Mouse (Mus musculus) forebrain, postnatal 0 days (tissue): ENCODE data around the gene Gm6871. TPM values are rescaled to one million over a fixed set of nuclear protein-coding genes. Genes with fewer than 3 reads are reported as not detected.
"Not testable (repeated sequence)": the region's sequence is repeated elsewhere in the genome, so short reads cannot be mapped to it uniquely, and the experiment has no call there.

Experiments
- ATAC-seq: fragments of 200-750 bp; cut with Nextera tagmentation; 2 replicates; pipeline ENCODE4 v1.8.0; 2017; ENCODE audit warnings: mild to moderate bottlenecking, moderate library complexity
- DNase-seq: peaks from one replicate; pipeline ENCODE4 v3.0.0-alpha.2; 2015
- H3K27ac ChIP-seq: fragments of 300-500 bp; sonication (generic); 2 replicates; pipeline ENCODE4 v1.5.1; 2014; ENCODE audit warnings: low read depth, mild to moderate bottlenecking, antibody characterized with exemption, low read length, moderate library complexity, mixed read lengths
- H3K27me3 ChIP-seq: fragments of 300-500 bp; sonication (generic); 2 replicates; pipeline ENCODE4 v1.6.1; 2014; ENCODE audit warnings: mild to moderate bottlenecking, low read length, mixed read lengths; ENCODE audit not compliant: insufficient read depth
- H3K36me3 ChIP-seq: fragments of 300-500 bp; sonication (generic); 2 replicates; pipeline ENCODE4 v1.6.1; 2014; ENCODE audit warnings: mild to moderate bottlenecking, moderate library complexity; ENCODE audit not compliant: insufficient read depth
- H3K4me1 ChIP-seq: fragments of 300-500 bp; sonication (generic); 2 replicates; pipeline ENCODE4 v1.6.1; 2014; ENCODE audit warnings: antibody characterized with exemption; ENCODE audit not compliant: insufficient read depth
- H3K4me2 ChIP-seq: fragments of 300-500 bp; sonication (generic); 2 replicates; pipeline ENCODE4 v1.6.1; 2014; ENCODE audit warnings: low read depth, mild to moderate bottlenecking, moderate library complexity
- H3K4me3 ChIP-seq: fragments of 300-500 bp; sonication (generic); 2 replicates; pipeline ENCODE4 v1.5.1; 2014; ENCODE audit warnings: low read depth, low read length, mixed read lengths
- H3K9ac ChIP-seq: fragments of 300-500 bp; sonication (generic); 2 replicates; pipeline ENCODE4 v1.6.1; 2014; ENCODE audit warnings: mild to moderate bottlenecking
- H3K9me3 ChIP-seq: fragments of 300-500 bp; sonication (generic); 2 replicates; pipeline ENCODE4 v1.6.1; 2016; ENCODE audit warnings: low read length
- CTCF ChIP-seq: sonication (generic); IDR thresholded peaks from 2 replicates; pipeline ENCODE4 v1.5.1; 2016; ENCODE audit warnings: antibody characterized with exemption, control low read depth, low read depth
- WGBS: fragments of 180-500 bp; shearing (Covaris S2); extraction: QIAGEN DNeasy Blood & Tissue Kit; methylation state at CpG from one replicate; pipeline ENCODE4 v1.1.7; 2014; 5-methylcytosine and 5-hydroxymethylcytosine counted together
- polyA plus RNA-seq: library from polyadenylated mRNA; unstranded; fragments of >200 nt; fragmentation: Nextera tagmentation; extraction: Ambion mirVana; gene quantifications from 2 replicates; pipeline ENCODE4 v1.2.1, GENCODE M21; 2015
- total RNA-seq: library from RNA; depleted of rRNA; stranded (reverse); fragments of >200 nt; gene quantifications from 2 replicates; pipeline ENCODE4 v1.2.3, GENCODE M21; 2014; rRNA removed

Gm6871 gene
- total RNA-seq: not detected in 2 replicates
- not detected in 2 replicates for polyA plus RNA-seq

DNA sequence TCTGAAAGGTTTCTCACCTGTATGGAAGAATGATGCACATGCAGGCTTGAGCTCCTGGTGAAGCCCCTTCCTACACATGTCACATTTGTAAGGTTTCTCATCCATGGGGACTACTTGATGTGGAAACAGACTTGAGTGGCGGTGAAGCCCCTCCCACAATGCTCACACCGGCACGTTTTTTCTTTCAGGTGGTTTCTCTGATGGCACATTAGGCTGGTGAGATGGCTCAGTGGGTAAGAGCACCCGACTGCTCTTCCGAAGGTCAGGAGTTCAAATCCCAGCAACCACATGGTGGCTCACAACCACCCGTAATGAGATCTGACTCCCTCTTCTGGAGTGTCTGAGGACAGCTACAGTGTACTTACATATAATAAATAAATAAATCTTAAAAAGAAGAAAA is at the start of gene Gm6871:
Gene Gm6871 (minus strand): TSS at position 101 of the 400 bp plus-strand sequence.
- not testable (repeated sequence) for DNase-seq, ATAC-seq, H3K27ac ChIP-seq, H3K9me3 ChIP-seq, H3K36me3 ChIP-seq, H3K4me1 ChIP-seq, H3K27me3 ChIP-seq, H3K4me3 ChIP-seq, H3K4me2 ChIP-seq, H3K9ac ChIP-seq
- 84% methylated on average over 5 of the region's 6 CpGs for WGBS

DNA sequence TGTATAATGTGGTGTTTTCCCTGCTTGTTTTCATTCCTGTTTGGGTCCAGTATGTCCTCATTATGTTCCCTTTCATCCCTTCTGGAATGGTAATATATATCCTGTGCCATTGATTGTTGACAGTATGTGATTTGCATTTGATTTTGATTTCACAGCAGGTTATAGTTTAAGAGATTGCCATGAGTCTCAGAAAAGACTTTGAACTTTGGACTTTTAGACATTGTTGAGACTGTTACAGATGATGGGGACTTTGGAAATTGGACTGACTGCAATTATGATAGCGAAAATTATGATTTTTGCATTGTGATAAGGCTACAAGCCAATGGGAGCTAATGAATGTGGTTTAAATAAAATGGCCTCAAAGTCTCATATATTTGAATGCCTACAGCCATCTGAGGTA is 42.8 kb upstream of the Gm6871 start:
- H3K4me3 ChIP-seq, H3K27ac ChIP-seq, H3K4me1 ChIP-seq, H3K9me3 ChIP-seq, H3K27me3 ChIP-seq, H3K4me2 ChIP-seq, H3K9ac ChIP-seq, ATAC-seq, DNase-seq: not testable (repeated sequence)
- WGBS: 94% methylated on average over 1 of the region's 1 CpGs
- peaks cover 32% of the 10 kb centered on the region for H3K36me3 ChIP-seq

DNA sequence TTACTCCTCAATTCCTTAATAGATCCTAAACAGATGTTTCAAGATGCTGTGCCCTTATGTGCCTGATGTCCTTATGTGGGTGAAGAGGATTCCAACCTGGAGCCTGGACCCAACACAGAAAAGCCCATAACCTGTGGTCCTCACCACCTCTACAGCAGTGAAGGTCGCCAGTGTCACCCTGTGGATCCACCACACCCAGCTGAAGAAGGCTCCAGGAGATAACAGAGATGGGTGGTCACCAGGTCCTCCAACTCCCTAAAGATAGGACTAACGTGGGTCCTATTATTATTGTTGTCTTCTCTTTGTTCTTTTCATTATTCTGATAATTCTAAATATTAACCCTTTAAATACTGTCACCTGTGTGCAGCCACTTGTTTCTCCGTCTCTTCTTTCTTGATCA is 38.2 kb upstream of the Gm6871 start:
- H3K36me3 ChIP-seq: peaks cover 28% of the 10 kb centered on the region
- no peak for TF ChIP-seq CTCF
- WGBS: 82% methylated on average over 3 of the region's 3 CpGs
- H3K9me3 ChIP-seq: no peaks in the 10 kb centered on the region
- no peak overlapping the region for H3K4me2 ChIP-seq
- H3K4me3 ChIP-seq: no peak overlapping the region
- no peak overlapping the region for H3K9ac ChIP-seq
- no peak overlapping the region for H3K27ac ChIP-seq
- no peaks in the 10 kb centered on the region for H3K4me1 ChIP-seq
- no peaks in the 10 kb centered on the region for H3K27me3 ChIP-seq
- ATAC-seq (no peak), DNase-seq (no peak)

DNA sequence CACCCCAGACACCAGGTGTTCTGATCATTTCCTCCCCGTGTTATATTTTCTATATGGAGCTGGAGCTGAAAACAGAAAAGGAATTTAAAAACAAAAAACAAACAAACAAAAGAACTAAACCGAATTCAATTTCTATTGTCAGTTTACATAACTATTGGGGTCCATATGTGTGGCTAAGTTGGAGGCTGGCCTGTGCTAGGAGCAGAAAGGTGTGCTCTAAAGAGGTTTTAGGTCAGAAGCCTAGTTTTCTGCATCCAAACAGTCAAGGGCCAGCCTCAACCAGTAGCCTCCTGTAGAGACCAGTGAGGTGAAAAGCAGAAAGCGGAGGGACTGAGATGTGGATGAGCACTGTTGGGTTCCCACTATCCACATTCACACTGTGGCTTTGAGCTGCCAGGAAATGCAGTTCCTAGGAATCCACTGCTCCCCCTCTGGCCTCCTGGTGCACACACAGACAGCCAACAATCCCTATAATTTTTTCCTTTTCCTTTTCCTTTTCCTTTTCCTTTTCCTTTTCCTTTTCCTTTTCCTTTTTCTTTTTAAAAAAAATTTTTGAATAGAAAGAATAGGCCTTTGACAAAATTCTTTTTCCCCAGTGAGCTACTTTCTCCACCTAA is 26.6 kb upstream of the Gm6871 start:
- H3K4me1 ChIP-seq: peaks cover 4% of the 10 kb centered on the region; the same call in 1 of the 2 replicates
- DNase-seq (peak; percentile 18), ATAC-seq (peak; percentile 29; the same call in 1 of the 2 replicates)
- H3K9me3 ChIP-seq: no peaks in the 10 kb centered on the region
- 0 out of 2 replicates have a peak overlapping the region, but pooled peaks have one; percentile 50 for H3K27ac ChIP-seq
- H3K27me3 ChIP-seq: no peaks in the 10 kb centered on the region
- peak overlapping the region; percentile 59 for H3K4me3 ChIP-seq
- no peaks in the 10 kb centered on the region for H3K36me3 ChIP-seq
- WGBS: 12% methylated on average over 3 of the region's 3 CpGs
- peak; percentile 49 for TF ChIP-seq CTCF
- H3K4me2 ChIP-seq: peak overlapping the region; percentile 78
- H3K9ac ChIP-seq: peak overlapping the region; percentile 72

DNA sequence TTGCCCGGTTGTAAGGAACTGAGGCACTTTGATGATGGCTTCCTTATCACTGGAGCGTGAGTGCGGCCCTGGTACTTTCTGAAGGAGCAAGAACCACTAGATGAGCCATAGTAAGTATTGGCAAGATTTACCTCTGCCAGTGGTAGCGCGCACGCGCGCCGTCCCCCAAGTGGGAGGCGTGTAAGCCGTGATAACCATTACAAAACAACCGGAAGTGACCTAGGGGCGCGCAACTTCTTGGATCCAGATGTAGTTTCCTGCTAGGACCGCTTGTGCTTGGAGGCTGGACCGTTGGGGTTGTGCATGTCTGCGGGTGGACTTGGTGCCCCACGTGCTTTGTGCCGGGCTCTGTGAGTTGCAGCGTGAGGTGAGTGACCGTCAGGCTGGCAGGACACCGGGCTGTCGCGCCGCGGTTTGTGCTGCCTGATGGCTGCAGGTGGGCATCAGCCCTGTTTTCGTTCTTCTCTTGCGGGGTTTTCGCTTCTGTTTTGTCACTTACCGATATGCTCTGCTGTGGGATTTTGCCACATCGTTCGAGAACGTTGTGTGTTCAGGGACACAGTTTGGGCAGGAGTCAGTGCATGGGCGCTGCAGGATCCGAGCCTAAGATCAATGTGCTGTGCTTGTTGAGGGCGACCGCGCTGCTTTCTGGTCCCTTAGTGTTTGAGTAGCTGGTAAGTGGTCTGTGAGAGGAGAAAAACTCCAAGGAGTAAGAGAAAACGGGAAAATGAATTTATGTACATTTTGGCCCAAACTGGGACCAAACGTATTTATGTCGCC is 25.8 kb upstream of the Gm6871 start, which contains the start of gene 2610021A01Rik:
Gene 2610021A01Rik (plus strand): TSS at position 197 of the 780 bp plus-strand sequence.
- DNase-seq: peak; percentile 96
- peak within 1 kb of the TSS; percentile 78 for H3K4me2 ChIP-seq
- ATAC-seq: peak; percentile 99

DNA sequence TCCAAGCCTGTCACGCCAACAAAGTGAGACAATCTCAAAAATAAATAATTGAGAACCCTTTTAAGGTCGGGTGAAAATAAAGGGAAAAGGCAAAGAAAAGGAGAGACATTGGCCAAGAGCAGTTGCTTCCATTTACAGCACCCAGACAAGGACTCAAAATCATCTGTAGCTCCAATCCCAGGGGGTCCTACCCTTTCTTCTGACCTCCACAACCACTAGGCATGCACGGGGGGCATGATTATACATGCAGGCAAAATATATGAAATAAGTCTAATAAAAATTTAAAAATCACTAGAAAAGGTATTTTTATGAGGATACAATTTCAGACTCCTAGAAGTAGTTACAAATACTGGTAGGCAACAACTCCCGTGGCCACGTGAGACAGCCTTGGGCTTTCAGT is 25.2 kb upstream of the Gm6871 start:
- DNase-seq: peak; percentile 1
- Histone ChIP-seq H3K9ac (peak overlapping the region; percentile 72), H3K4me3 (peak overlapping the region; percentile 59), H3K9me3 (no peaks in the 10 kb centered on the region), H3K27ac (peak overlapping the region; percentile 66), H3K36me3 (no peaks in the 10 kb centered on the region), H3K27me3 (no peaks in the 10 kb centered on the region), H3K4me1 (peaks cover 4% of the 10 kb centered on the region; the same call in 1 of the 2 replicates), H3K4me2 (peak overlapping the region; percentile 78)
- WGBS: 51% methylated on average over 5 of the region's 5 CpGs
- ATAC-seq: peak; percentile 6; the same call in 1 of the 2 replicates
- no peak for TF ChIP-seq CTCF

More for the DNA sequence above, 25.8 kb upstream of the Gm6871 start, which contains the start of gene 2610021A01Rik:
- H3K9ac ChIP-seq: peak within 1 kb of the TSS; percentile 72
- H3K36me3 ChIP-seq: no peaks in the 10 kb centered on the region
- no peaks in the 10 kb centered on the region for H3K9me3 ChIP-seq
- no peaks in the 10 kb centered on the region for H3K27me3 ChIP-seq
- no peak; the same call in 1 of the 2 replicates for TF ChIP-seq CTCF
- peak within 1 kb of the TSS; percentile 66 for H3K27ac ChIP-seq
- peaks cover 4% of the 10 kb centered on the region; the same call in 1 of the 2 replicates for H3K4me1 ChIP-seq
- peak within 1 kb of the TSS; percentile 59 for H3K4me3 ChIP-seq
- 3% methylated on average over 41 of the region's 41 CpGs for WGBS

DNA sequence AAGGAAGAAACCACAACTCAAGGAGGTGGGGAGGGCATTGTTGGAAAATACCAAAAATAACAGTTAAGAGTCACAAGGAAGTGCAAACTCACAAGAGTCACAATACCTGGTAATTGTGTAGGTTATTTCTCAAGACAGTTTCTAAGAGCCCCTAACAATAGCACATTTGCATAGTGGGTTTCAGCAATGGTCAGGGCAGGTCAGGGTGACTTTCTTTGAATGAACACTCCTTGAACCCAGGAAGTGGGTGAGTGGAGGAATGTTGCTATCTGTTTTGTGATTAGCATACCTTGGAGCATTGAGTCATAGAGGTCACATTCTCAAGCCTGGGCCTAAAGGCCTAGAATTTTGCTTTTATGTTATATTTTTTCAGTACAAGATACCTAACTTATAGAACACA is 14.4 kb upstream of the Gm6871 start:
- H3K4me3 ChIP-seq, H3K27me3 ChIP-seq, DNase-seq, H3K9me3 ChIP-seq, H3K27ac ChIP-seq, H3K36me3 ChIP-seq, H3K4me1 ChIP-seq, H3K9ac ChIP-seq, ATAC-seq, H3K4me2 ChIP-seq: not testable (repeated sequence)
